Mouse (Mus musculus) stomach, postnatal 0 days (tissue): Measurements from ENCODE around the gene Sap18b. TPM values are rescaled to one million over a fixed set of nuclear protein-coding genes. Genes with fewer than 3 reads are reported as not detected.
"Not testable (repeated sequence)": the region's sequence is repeated elsewhere in the genome, so short reads cannot be mapped to it uniquely, and the experiment has no call there.

Experiments used
- ATAC-seq: fragments of 200-750 bp; cut with Nextera tagmentation; 2 replicates; pipeline ENCODE4 v1.8.0; 2017; ENCODE audit not compliant: low FRiP score, low TSS enrichment
- DNase-seq: peaks from one replicate; pipeline ENCODE4 v3.0.0-alpha.2; 2016; ENCODE audit warnings: low spot score
- H3K27ac ChIP-seq: fragments of 300-500 bp; sonication (generic); replicated peaks from 2 replicates; pipeline ENCODE4 v1.5.1; 2014; ENCODE audit warnings: mild to moderate bottlenecking, control low read depth
- H3K27me3 ChIP-seq: fragments of 300-500 bp; sonication (generic); 2 replicates; pipeline ENCODE4 v1.6.1; 2014; ENCODE audit warnings: low read length; ENCODE audit not compliant: control insufficient read depth, insufficient read depth
- H3K36me3 ChIP-seq: fragments of 300-500 bp; sonication (generic); 2 replicates; pipeline ENCODE4 v1.6.1; 2014; ENCODE audit warnings: low read length, mixed read lengths; ENCODE audit not compliant: control insufficient read depth, insufficient read depth
- H3K4me1 ChIP-seq: fragments of 300-500 bp; sonication (generic); replicated peaks from 2 replicates; pipeline ENCODE4 v1.6.1; 2014; ENCODE audit warnings: antibody characterized with exemption; ENCODE audit not compliant: control insufficient read depth, insufficient read depth
- H3K4me2 ChIP-seq: fragments of 300-500 bp; sonication (generic); replicated peaks from 2 replicates; pipeline ENCODE4 v1.6.1; 2014; ENCODE audit warnings: low read depth, mild to moderate bottlenecking, control low read depth, moderate library complexity
- H3K4me3 ChIP-seq: fragments of 300-500 bp; sonication (generic); 2 replicates; pipeline ENCODE4 v1.5.1; 2014; ENCODE audit warnings: low read depth, low read length, control low read depth
- H3K9ac ChIP-seq: fragments of 300-500 bp; sonication (generic); 2 replicates; pipeline ENCODE4 v1.6.1; 2014; ENCODE audit warnings: mild to moderate bottlenecking, low read length, control low read depth, mixed read lengths
- H3K9me3 ChIP-seq: fragments of 300-500 bp; sonication (generic); 2 replicates; pipeline ENCODE4 v1.6.1; 2016; ENCODE audit warnings: low read length; ENCODE audit not compliant: control insufficient read depth
- CTCF ChIP-seq: IDR thresholded peaks from 2 replicates; pipeline ENCODE4 v1.5.1; 2016; ENCODE audit warnings: antibody characterized with exemption, low read depth, mild to moderate bottlenecking, moderate library complexity
- EP300 ChIP-seq: optimal IDR thresholded peaks from 2 replicates; pipeline ENCODE3; 2016; ENCODE audit warnings: antibody characterized with exemption
- WGBS: fragments of 180-500 bp; shearing (Covaris S2); extraction: QIAGEN DNeasy Blood & Tissue Kit; methylation state at CpG from one replicate; pipeline ENCODE4 v1.1.7; 2014; 5-methylcytosine and 5-hydroxymethylcytosine counted together
- polyA plus RNA-seq: library from polyadenylated mRNA; unstranded; fragments of >200 nt; fragmentation: Nextera tagmentation; extraction: Ambion mirVana; gene quantifications from 2 replicates; pipeline ENCODE4 v1.2.1, GENCODE M21; 2015

Sap18b gene
- polyA plus RNA-seq, 1 experiment from 2014 or later, result 333 TPM

DNA sequence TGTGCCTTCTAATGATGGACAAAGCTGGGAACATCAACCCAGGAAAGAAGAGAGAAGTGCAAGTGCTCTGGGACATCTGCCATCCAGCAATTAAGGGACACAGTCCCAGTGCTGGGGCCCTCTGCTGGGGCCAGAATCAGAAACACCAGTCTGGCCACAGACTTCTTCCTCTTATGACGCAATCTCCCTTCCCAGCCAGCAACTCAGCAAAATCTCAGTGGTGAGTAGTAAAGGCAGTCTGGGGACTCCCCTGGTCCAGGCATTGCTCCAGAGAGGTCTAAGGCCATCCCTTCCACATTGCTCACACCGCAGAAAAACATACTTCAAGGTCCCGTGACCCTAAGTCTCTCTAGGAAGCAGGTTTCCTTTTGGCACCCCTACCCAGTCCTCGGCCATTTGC is 27.1 kb downstream of the Sap18b start:
- DNase-seq, result peak; percentile 34
- TF ChIP-seq EP300 (no peak), CTCF (peak; percentile 33)
- WGBS, result 43% methylated on average over 4 of the region's 4 CpGs
- no peaks in the 10 kb centered on the region for H3K4me1 ChIP-seq
- peak overlapping the region; percentile 83 for H3K4me2 ChIP-seq
- peak; percentile 68 for ATAC-seq
- H3K27ac ChIP-seq, result no peak overlapping the region
- H3K4me3 ChIP-seq, result no peak overlapping the region
- no peaks in the 10 kb centered on the region for H3K27me3 ChIP-seq
- H3K36me3 ChIP-seq, result no peaks in the 10 kb centered on the region
- H3K9ac ChIP-seq, result no peak overlapping the region
- H3K9me3 ChIP-seq, result no peaks in the 10 kb centered on the region

DNA sequence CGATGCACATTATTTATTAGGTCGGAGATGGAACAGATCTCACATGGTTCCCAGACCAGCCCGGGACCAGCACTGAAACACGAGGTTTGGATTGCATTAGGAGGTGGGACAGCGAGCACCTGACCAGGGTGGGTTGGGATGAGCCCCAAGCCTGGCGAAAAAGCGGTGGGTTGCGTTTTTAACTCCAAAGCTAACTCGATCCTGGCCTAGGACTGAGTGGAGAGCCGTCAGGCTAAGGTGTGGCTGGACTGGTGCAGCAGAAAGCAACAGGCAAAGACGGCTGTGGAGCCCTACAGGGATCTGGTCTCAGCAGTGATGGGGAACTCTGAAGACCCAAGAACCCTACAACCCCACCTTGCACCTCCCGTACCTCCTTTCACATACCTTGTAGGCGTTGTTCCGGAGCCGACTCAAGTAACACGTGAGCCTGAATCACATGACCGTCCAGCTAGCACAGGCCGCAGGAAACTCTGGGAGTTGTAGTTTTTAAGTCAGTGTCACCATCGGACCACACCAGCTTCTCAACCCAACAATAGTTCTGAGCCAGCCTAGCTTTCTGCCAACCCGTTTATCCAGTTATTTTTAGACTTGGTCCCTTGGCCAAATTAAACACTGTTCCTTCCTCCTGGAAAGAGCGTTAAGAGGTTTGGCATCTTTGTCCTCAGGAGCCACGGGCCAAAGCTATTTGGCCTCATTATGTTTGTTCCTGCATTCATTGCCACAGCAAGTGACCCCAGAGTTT is 28.1 kb downstream of the Sap18b start, which contains the start of gene Slc38a7:
Gene Slc38a7 (minus strand): TSS at position 438 of the 742 bp plus-strand sequence.
- no peaks in the 10 kb centered on the region for H3K36me3 ChIP-seq
- 10% methylated on average over 22 of the region's 22 CpGs for WGBS
- H3K4me3 ChIP-seq, result peak within 1 kb of the TSS; percentile 71
- H3K27ac ChIP-seq, result peak within 1 kb of the TSS; percentile 63
- peak within 1 kb of the TSS; percentile 73 for H3K9ac ChIP-seq
- peak within 1 kb of the TSS; percentile 83 for H3K4me2 ChIP-seq
- no peak for TF ChIP-seq CTCF
- TF ChIP-seq EP300, result no peak
- no peaks in the 10 kb centered on the region for H3K9me3 ChIP-seq
- no peaks in the 10 kb centered on the region for H3K4me1 ChIP-seq
- peak; percentile 95 for ATAC-seq
- DNase-seq, result peak; percentile 77
- H3K27me3 ChIP-seq, result no peaks in the 10 kb centered on the region

DNA sequence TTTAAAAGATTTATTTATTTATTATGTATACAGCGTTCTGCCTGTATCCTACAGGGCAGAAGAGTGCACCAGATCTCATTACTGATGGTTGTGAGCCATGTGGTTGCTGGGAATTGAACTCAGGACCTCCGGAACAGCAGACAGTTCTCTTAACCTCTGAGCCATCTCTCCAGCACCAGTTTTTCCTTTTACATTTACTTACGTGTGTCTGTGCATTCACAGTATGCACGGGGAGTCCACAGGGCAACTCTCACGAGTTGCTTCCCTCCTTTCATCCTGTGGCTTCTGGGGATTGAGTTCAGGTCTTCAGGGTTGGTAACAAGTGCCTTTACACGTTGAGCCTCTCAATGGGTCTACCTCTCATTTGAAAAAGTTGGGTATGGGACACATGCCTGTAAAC is 29.0 kb downstream of the Sap18b start:
- DNase-seq, result no peak
- no peak for TF ChIP-seq EP300
- no peak for TF ChIP-seq CTCF
- no peak overlapping the region for H3K9ac ChIP-seq
- no peak overlapping the region for H3K4me2 ChIP-seq
- H3K27ac ChIP-seq, result no peak overlapping the region
- H3K9me3 ChIP-seq, result no peaks in the 10 kb centered on the region
- no peaks in the 10 kb centered on the region for H3K27me3 ChIP-seq
- no peaks in the 10 kb centered on the region for H3K36me3 ChIP-seq
- H3K4me3 ChIP-seq, result no peak overlapping the region
- no peaks in the 10 kb centered on the region for H3K4me1 ChIP-seq
- ATAC-seq, result no peak
- WGBS, result 90% methylated on average over 6 of the region's 6 CpGs

DNA sequence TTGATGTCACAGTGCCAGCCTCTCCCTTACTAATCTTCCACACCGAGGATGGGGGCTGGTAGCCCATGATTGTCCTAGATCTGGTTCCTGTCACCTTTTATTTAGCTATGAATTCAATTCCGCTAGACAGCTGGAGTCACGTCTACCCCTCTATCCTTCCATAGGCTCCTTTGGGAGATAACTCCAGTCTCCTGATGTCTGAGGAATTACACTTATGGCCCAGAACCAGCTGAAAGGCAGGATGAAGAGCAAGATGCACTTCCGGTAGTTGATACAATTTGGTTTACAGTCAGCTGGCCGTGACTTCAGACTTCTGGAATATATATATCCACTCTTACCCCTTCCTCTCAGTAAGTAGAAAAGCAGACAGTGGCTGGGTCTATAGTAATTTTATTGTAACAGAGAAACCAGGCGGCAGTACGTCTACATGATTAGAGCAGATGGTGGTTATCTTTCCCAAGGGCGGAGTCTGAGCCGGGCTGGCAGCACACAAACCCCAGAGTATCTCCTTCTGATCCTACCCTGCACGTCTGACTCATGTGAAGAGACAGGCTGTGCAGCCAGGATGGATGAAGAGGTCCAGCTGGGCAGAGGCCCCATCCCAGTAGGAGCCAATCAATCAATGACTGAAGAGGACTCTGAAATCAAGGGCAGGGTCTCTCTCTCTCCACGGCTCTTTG is 38.8 kb downstream of the Sap18b start:
- H3K27ac ChIP-seq, DNase-seq, H3K4me3 ChIP-seq, H3K9me3 ChIP-seq, H3K4me2 ChIP-seq, H3K9ac ChIP-seq, H3K36me3 ChIP-seq, H3K4me1 ChIP-seq, ATAC-seq, H3K27me3 ChIP-seq: not testable (repeated sequence)
- WGBS, result 63% methylated on average over 10 of the region's 11 CpGs

DNA sequence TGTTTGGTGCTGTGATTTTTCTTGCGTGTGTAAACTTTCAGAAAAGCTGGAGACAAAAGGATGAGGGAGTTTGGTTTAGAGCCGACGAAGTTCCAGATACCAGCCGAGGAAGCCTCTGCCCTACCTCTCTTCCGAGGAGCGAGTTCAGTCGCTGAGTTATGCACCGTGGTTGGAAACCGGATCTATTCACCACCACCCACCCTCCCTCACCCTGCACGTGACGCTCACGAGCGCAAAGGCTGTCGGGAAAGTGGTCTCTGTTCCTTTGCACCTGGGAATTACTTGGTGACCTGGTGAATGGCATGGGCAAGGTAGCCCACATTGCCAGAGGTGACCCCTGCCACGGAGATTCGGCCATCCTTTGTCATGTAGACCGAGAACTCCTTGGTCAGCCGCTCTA is 39.7 kb downstream of the Sap18b start:
- not testable (repeated sequence) for H3K9ac ChIP-seq, H3K4me2 ChIP-seq, H3K36me3 ChIP-seq, H3K4me1 ChIP-seq, ATAC-seq, H3K27me3 ChIP-seq, H3K9me3 ChIP-seq, DNase-seq, H3K4me3 ChIP-seq, H3K27ac ChIP-seq
- 93% methylated on average over 17 of the region's 18 CpGs for WGBS

DNA sequence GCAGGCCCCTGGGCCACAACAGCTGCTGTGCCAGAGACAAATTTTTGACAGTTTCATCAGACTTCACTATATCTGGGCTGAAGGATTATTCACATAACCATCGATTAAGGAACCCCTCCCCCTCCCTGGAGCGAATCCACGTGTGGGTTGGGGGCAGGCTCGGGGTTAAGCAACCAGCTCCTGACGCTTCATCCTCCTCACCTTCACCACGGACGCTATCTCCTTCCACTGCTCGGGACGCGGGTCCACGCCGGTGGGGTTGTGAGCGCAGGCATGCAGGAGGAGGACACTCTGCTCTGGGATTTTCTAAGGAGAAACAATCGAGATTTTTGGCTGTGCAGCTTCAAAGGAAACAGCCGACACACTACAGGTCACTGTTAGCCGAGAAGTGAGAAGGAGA is 46.5 kb downstream of the Sap18b start:
- no peak overlapping the region for H3K4me3 ChIP-seq
- no peak overlapping the region for H3K27ac ChIP-seq
- TF ChIP-seq CTCF (no peak), EP300 (no peak)
- ATAC-seq (no peak), DNase-seq (no peak)
- WGBS, result 88% methylated on average over 16 of the region's 16 CpGs
- H3K9ac ChIP-seq, result no peak overlapping the region
- H3K27me3 ChIP-seq, result no peaks in the 10 kb centered on the region
- H3K4me1 ChIP-seq, result no peaks in the 10 kb centered on the region
- no peaks in the 10 kb centered on the region for H3K9me3 ChIP-seq
- peaks cover 15% of the 10 kb centered on the region for H3K36me3 ChIP-seq
- no peak overlapping the region for H3K4me2 ChIP-seq
